Mouse (Mus musculus): Measurements from ENCODE around the gene Gm49369. TPM values are rescaled to one million over a fixed set of nuclear protein-coding genes. Genes with fewer than 3 reads are reported as not detected.

Gm49369 gene
- polyA plus RNA-seq, 1 experiment from 2014 or later, result not detected

GRCm38 (mm10) chr7:142389961-142390650, 7.6 kb upstream of the Gm49369 start:
- ATAC-seq (ENCODE audit: low FRiP score), result no peak
- Histone ChIP-seq H3K4me3 (ENCODE audit: low read depth, low read length) (no peak overlapping the region), H3K9ac (ENCODE audit: low read depth, low read length) (no peak overlapping the region), H3K27ac (ENCODE audit: low read depth, low read length) (no peak overlapping the region), H3K4me2 (replicated peaks; ENCODE audit: low read depth, low read length) (no peak overlapping the region), H3K4me1 (replicated peaks; ENCODE audit: control insufficient read depth, insufficient read depth, low read length) (peaks cover 7% of the 10 kb centered on the region), H3K9me3 (ENCODE audit: control insufficient read depth, low read length) (no peaks in the 10 kb centered on the region), H3K27me3 (ENCODE audit: control insufficient read depth, insufficient read depth, low read length) (no peaks in the 10 kb centered on the region), H3K36me3 (ENCODE audit: control insufficient read depth, insufficient read depth, low read length) (no peaks in the 10 kb centered on the region)
- no peak for DNase-seq (ENCODE audit: low spot score)
- WGBS, result 88% methylated on average over 3 of the region's 3 CpGs

GRCm38 (mm10) chr7:142388740-142389139, 6.3 kb upstream of the Gm49369 start:
- Histone ChIP-seq H3K4me3 (ENCODE audit: low read depth, low read length) (no peak overlapping the region), H3K4me2 (replicated peaks; ENCODE audit: low read depth, low read length) (no peak overlapping the region), H3K9me3 (ENCODE audit: control insufficient read depth, low read length) (no peaks in the 10 kb centered on the region), H3K4me1 (replicated peaks; ENCODE audit: control insufficient read depth, insufficient read depth, low read length) (peaks cover 7% of the 10 kb centered on the region), H3K27ac (ENCODE audit: low read depth, low read length) (no peak overlapping the region), H3K36me3 (ENCODE audit: control insufficient read depth, insufficient read depth, low read length) (no peaks in the 10 kb centered on the region), H3K27me3 (ENCODE audit: control insufficient read depth, insufficient read depth, low read length) (no peaks in the 10 kb centered on the region), H3K9ac (ENCODE audit: low read depth, low read length) (no peak overlapping the region)
- no peak for DNase-seq (ENCODE audit: low spot score)
- 98% methylated on average over 2 of the region's 2 CpGs for WGBS
- no peak for ATAC-seq (ENCODE audit: low FRiP score)

GRCm38 (mm10) chr7:142388198-142388597, 5.7 kb upstream of the Gm49369 start:
- Histone ChIP-seq H3K4me1 (replicated peaks; ENCODE audit: control insufficient read depth, insufficient read depth, low read length) (peaks cover 7% of the 10 kb centered on the region), H3K4me3 (ENCODE audit: low read depth, low read length) (peak overlapping the region; percentile 77), H3K27me3 (ENCODE audit: control insufficient read depth, insufficient read depth, low read length) (no peaks in the 10 kb centered on the region), H3K36me3 (ENCODE audit: control insufficient read depth, insufficient read depth, low read length) (no peaks in the 10 kb centered on the region), H3K9ac (ENCODE audit: low read depth, low read length) (peak overlapping the region; percentile 2; the same call in 1 of the 2 replicates), H3K27ac (ENCODE audit: low read depth, low read length) (no peak overlapping the region), H3K4me2 (replicated peaks; ENCODE audit: low read depth, low read length) (peak overlapping the region; percentile 50), H3K9me3 (ENCODE audit: control insufficient read depth, low read length) (no peaks in the 10 kb centered on the region)
- ATAC-seq (ENCODE audit: low FRiP score) (0 out of 2 replicates have a peak, but pooled peaks have one; percentile 23), DNase-seq (ENCODE audit: low spot score) (no peak)
- 89% methylated on average over 1 of the region's 1 CpGs for WGBS

GRCm38 (mm10) chr7:142387419-142388148, 5.1 kb upstream of the Gm49369 start, which contains the start of gene Ctsd:
Gene Ctsd, minus strand, starts transcription at chr7:142388038.
- ATAC-seq (ENCODE audit: low FRiP score) (peak; percentile 97), DNase-seq (ENCODE audit: low spot score) (peak; percentile 99)
- no peaks in the 10 kb centered on the region for H3K9me3 ChIP-seq (ENCODE audit: control insufficient read depth, low read length)
- H3K9ac ChIP-seq (ENCODE audit: low read depth, low read length), result peak within 1 kb of the TSS; percentile 71
- H3K4me2 ChIP-seq (replicated peaks; ENCODE audit: low read depth, low read length), result peak within 1 kb of the TSS; percentile 50
- H3K4me1 ChIP-seq (replicated peaks; ENCODE audit: control insufficient read depth, insufficient read depth, low read length), result peaks cover 7% of the 10 kb centered on the region
- H3K27me3 ChIP-seq (ENCODE audit: control insufficient read depth, insufficient read depth, low read length), result no peaks in the 10 kb centered on the region
- no peaks in the 10 kb centered on the region for H3K36me3 ChIP-seq (ENCODE audit: control insufficient read depth, insufficient read depth, low read length)
- under 1% methylated on average over 51 of the region's 55 CpGs for WGBS
- H3K4me3 ChIP-seq (ENCODE audit: low read depth, low read length), result peak within 1 kb of the TSS; percentile 77
- H3K27ac ChIP-seq (ENCODE audit: low read depth, low read length), result peak within 1 kb of the TSS; percentile 25; the same call in 1 of the 2 replicates

- Histone ChIP-seq H3K9me3 (ENCODE audit: control insufficient read depth, low read length) (no peaks in the 10 kb centered on the region), H3K4me2 (replicated peaks; ENCODE audit: low read depth, low read length) (peak overlapping the region; percentile 50), H3K9ac (ENCODE audit: low read depth, low read length) (peak overlapping the region; percentile 71), H3K27ac (ENCODE audit: low read depth, low read length) (no peak overlapping the region), H3K36me3 (ENCODE audit: control insufficient read depth, insufficient read depth, low read length) (no peaks in the 10 kb centered on the region), H3K4me3 (ENCODE audit: low read depth, low read length) (peak overlapping the region; percentile 77), H3K27me3 (ENCODE audit: control insufficient read depth, insufficient read depth, low read length) (no peaks in the 10 kb centered on the region), H3K4me1 (replicated peaks; ENCODE audit: control insufficient read depth, insufficient read depth, low read length) (peaks cover 7% of the 10 kb centered on the region)
- no peak for DNase-seq (ENCODE audit: low spot score)
- ATAC-seq (ENCODE audit: low FRiP score), result 0 out of 2 replicates have a peak, but pooled peaks have one; percentile 6
- WGBS, result 64% methylated on average over 6 of the region's 6 CpGs
Measured at GRCm38 (mm10) chr7:142386621-142387201, 4.2 kb upstream of the Gm49369 start.

GRCm38 (mm10) chr7:142385742-142386403, 3.4 kb upstream of the Gm49369 start:
- Histone ChIP-seq H3K4me3 (ENCODE audit: low read depth, low read length) (0 out of 2 replicates have a peak overlapping the region, but pooled peaks have one; percentile 4), H3K4me2 (replicated peaks; ENCODE audit: low read depth, low read length) (peak overlapping the region; percentile 17; the same call in 1 of the 2 replicates), H3K36me3 (ENCODE audit: control insufficient read depth, insufficient read depth, low read length) (0 out of 2 replicates have a peak, but pooled peaks cover 1% of the 10 kb centered on the region), H3K27me3 (ENCODE audit: control insufficient read depth, insufficient read depth, low read length) (no peaks in the 10 kb centered on the region), H3K9ac (ENCODE audit: low read depth, low read length) (0 out of 2 replicates have a peak overlapping the region, but pooled peaks have one; percentile 11), H3K27ac (ENCODE audit: low read depth, low read length) (no peak overlapping the region), H3K9me3 (ENCODE audit: control insufficient read depth, low read length) (no peaks in the 10 kb centered on the region), H3K4me1 (replicated peaks; ENCODE audit: control insufficient read depth, insufficient read depth, low read length) (peaks cover 7% of the 10 kb centered on the region)
- ATAC-seq (ENCODE audit: low FRiP score), result no peak
- 90% methylated on average over 3 of the region's 3 CpGs for WGBS
- DNase-seq (ENCODE audit: low spot score), result no peak

DNA sequence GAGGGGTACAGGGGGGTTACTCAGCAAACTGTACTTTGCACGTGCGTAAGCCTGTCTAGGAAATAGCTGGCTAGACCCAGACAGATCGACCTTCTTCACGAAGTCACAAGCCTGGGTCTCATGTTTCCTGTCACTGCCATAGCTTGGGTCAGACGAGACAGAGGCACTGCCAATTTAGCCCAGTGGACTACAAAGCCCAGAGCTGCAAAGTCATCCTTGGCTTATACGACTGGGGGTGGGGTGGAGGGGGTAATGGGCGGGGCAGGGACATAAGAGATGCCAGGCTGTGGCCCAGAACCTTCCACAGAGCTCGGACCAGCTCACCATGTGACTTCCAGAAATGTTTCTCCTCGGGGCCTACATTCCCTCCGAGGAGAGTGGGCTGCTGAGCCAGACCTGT, 1.8 kb upstream of the Gm49369 start:
- no peak overlapping the region for H3K9ac ChIP-seq (ENCODE audit: low read depth, low read length)
- H3K4me2 ChIP-seq (replicated peaks; ENCODE audit: low read depth, low read length), result no peak overlapping the region
- H3K36me3 ChIP-seq (ENCODE audit: control insufficient read depth, insufficient read depth, low read length), result peaks cover 7% of the 10 kb centered on the region; the same call in 1 of the 2 replicates
- ATAC-seq (ENCODE audit: low FRiP score) (no peak), DNase-seq (ENCODE audit: low spot score) (no peak)
- peaks cover 7% of the 10 kb centered on the region for H3K4me1 ChIP-seq (replicated peaks; ENCODE audit: control insufficient read depth, insufficient read depth, low read length)
- H3K9me3 ChIP-seq (ENCODE audit: control insufficient read depth, low read length), result no peaks in the 10 kb centered on the region
- H3K27me3 ChIP-seq (ENCODE audit: control insufficient read depth, insufficient read depth, low read length), result no peaks in the 10 kb centered on the region
- no peak overlapping the region for H3K4me3 ChIP-seq (ENCODE audit: low read depth, low read length)
- no peak overlapping the region for H3K27ac ChIP-seq (ENCODE audit: low read depth, low read length)
- 88% methylated on average over 10 of the region's 10 CpGs for whole genome bisulfite sequencing

- Histone ChIP-seq H3K27me3 (ENCODE audit: control insufficient read depth, insufficient read depth, low read length) (no peaks in the 10 kb centered on the region), H3K4me1 (replicated peaks; ENCODE audit: control insufficient read depth, insufficient read depth, low read length) (no peaks in the 10 kb centered on the region), H3K4me2 (replicated peaks; ENCODE audit: low read depth, low read length) (no peak overlapping the region), H3K36me3 (ENCODE audit: control insufficient read depth, insufficient read depth, low read length) (peaks cover 10% of the 10 kb centered on the region; the same call in 1 of the 2 replicates), H3K4me3 (ENCODE audit: low read depth, low read length) (no peak overlapping the region), H3K9me3 (ENCODE audit: control insufficient read depth, low read length) (no peaks in the 10 kb centered on the region), H3K27ac (ENCODE audit: low read depth, low read length) (no peak overlapping the region), H3K9ac (ENCODE audit: low read depth, low read length) (no peak overlapping the region)
- ATAC-seq (ENCODE audit: low FRiP score) (no peak), DNase-seq (ENCODE audit: low spot score) (no peak)
- WGBS, result 92% methylated on average over 4 of the region's 4 CpGs
Measured at GRCm38 (mm10) chr7:142381175-142381574, 1.3 kb downstream of the Gm49369 start.
